Mouse (Mus musculus) liver, embryonic 13.5 days (tissue): ENCODE data around the gene Iqschfp. TPM values are rescaled to one million over a fixed set of nuclear protein-coding genes. Genes with fewer than 3 reads are reported as not detected.

Source experiments
- ATAC-seq: fragments of 200-750 bp; cut with Nextera tagmentation; 2 replicates; pipeline ENCODE4 v1.8.0; 2017; ENCODE audit warnings: low read depth, mild to moderate bottlenecking, moderate number of reproducible peaks, moderate library complexity
- DNase-seq: peaks from one replicate; pipeline ENCODE4 v3.0.0; 2022
- H3K27ac ChIP-seq: fragments of 300-500 bp; sonication (generic); 2 replicates; pipeline ENCODE4 v1.5.1; 2015; ENCODE audit warnings: moderate library complexity, mild to moderate bottlenecking, inconsistent platforms
- H3K27me3 ChIP-seq: fragments of 300-500 bp; sonication (generic); 2 replicates; pipeline ENCODE4 v1.6.1; 2015; ENCODE audit warnings: mild to moderate bottlenecking, inconsistent platforms
- H3K36me3 ChIP-seq: fragments of 300-500 bp; sonication (generic); 2 replicates; pipeline ENCODE4 v1.6.1; 2015; ENCODE audit warnings: mild to moderate bottlenecking, inconsistent platforms
- H3K4me1 ChIP-seq: fragments of 300-500 bp; sonication (generic); replicated peaks from 2 replicates; pipeline ENCODE4 v1.6.1; 2015; ENCODE audit warnings: inconsistent platforms
- H3K4me2 ChIP-seq: fragments of 300-500 bp; sonication (generic); 2 replicates; pipeline ENCODE4 v1.6.1; 2015; ENCODE audit warnings: inconsistent platforms, mild to moderate bottlenecking, moderate library complexity
- H3K4me3 ChIP-seq: fragments of 300-500 bp; sonication (generic); replicated peaks from 2 replicates; pipeline ENCODE4 v1.5.1; 2015; ENCODE audit warnings: mild to moderate bottlenecking, inconsistent platforms
- H3K9ac ChIP-seq: fragments of 300-500 bp; sonication (generic); 2 replicates; pipeline ENCODE4 v1.6.1; 2015; ENCODE audit warnings: mild to moderate bottlenecking, inconsistent platforms
- H3K9me3 ChIP-seq: fragments of 300-500 bp; sonication (generic); replicated peaks from 2 replicates; pipeline ENCODE4 v1.6.1; 2016; ENCODE audit warnings: inconsistent platforms
- WGBS: fragments of 180-500 bp; shearing (Covaris S2); methylation state at CpG from one replicate; pipeline ENCODE4 v1.1.7; 2015; ENCODE audit not compliant: insufficient replicate concordance; 5-methylcytosine and 5-hydroxymethylcytosine counted together
- polyA plus RNA-seq: library from polyadenylated mRNA; unstranded; fragments of >200 nt; fragmentation: Nextera tagmentation; extraction: Ambion mirVana; gene quantifications from 2 replicates; pipeline ENCODE4 v1.2.1, GENCODE M21; 2015

Gene Iqschfp
- polyA plus RNA-seq, 1 experiment from 2014 or later = not detected

GRCm38 (mm10) chr3:68517236-68517635 lies 625.2 kb downstream of the Iqschfp start:
- no peaks in the 10 kb centered on the region for H3K27me3 ChIP-seq
- H3K4me3 ChIP-seq = no peak overlapping the region
- H3K4me2 ChIP-seq = no peak overlapping the region
- peaks cover 5% of the 10 kb centered on the region for H3K4me1 ChIP-seq
- ATAC-seq = no peak
- H3K36me3 ChIP-seq = no peaks in the 10 kb centered on the region
- no peak overlapping the region for H3K9ac ChIP-seq
- H3K27ac ChIP-seq = no peak overlapping the region
- DNase-seq = no peak
- H3K9me3 ChIP-seq = no peaks in the 10 kb centered on the region
- WGBS = 68% methylated on average over 7 of the region's 7 CpGs

GRCm38 (mm10) chr3:68518041-68518440 lies 626.0 kb downstream of the Iqschfp start:
- Histone ChIP-seq H3K27ac (no peak overlapping the region), H3K27me3 (no peaks in the 10 kb centered on the region), H3K4me2 (no peak overlapping the region), H3K4me3 (no peak overlapping the region), H3K36me3 (no peaks in the 10 kb centered on the region), H3K9ac (no peak overlapping the region), H3K9me3 (no peaks in the 10 kb centered on the region), H3K4me1 (peaks cover 4% of the 10 kb centered on the region)
- DNase-seq (no peak), ATAC-seq (no peak)
- 75% methylated on average over 8 of the region's 8 CpGs for WGBS

DNA sequence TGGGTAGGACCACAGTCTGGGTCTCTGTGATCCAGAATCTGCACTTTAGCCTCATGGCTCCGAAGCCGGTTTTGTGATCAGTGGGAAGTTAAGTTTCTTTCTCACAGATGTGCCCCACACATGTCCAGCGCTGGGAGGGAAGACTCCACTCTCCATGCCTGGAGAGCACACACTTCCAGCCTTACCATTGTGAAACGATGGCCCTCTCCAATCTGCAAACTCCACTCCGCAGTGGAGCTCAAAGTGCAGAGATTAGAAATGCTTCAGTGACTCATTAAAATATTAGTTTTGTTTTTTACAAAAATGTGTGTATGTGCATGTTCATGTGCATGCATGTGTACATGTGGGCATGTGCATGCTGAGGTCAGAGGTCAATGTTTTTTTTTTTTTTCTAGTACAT lies 626.6 kb downstream of the Iqschfp start:
- H3K9ac ChIP-seq = no peak overlapping the region
- ATAC-seq (no peak), DNase-seq (no peak)
- no peak overlapping the region for H3K27ac ChIP-seq
- 85% methylated on average over 5 of the region's 5 CpGs for WGBS
- H3K4me2 ChIP-seq = no peak overlapping the region
- peaks cover 4% of the 10 kb centered on the region for H3K4me1 ChIP-seq
- no peak overlapping the region for H3K4me3 ChIP-seq
- H3K9me3 ChIP-seq = no peaks in the 10 kb centered on the region
- H3K27me3 ChIP-seq = no peaks in the 10 kb centered on the region
- H3K36me3 ChIP-seq = no peaks in the 10 kb centered on the region

GRCm38 (mm10) chr3:68525361-68525878 lies 633.4 kb downstream of the Iqschfp start:
- H3K4me2 ChIP-seq = no peak overlapping the region
- H3K9me3 ChIP-seq = no peaks in the 10 kb centered on the region
- DNase-seq = no peak
- H3K4me1 ChIP-seq = no peaks in the 10 kb centered on the region
- WGBS = 74% methylated on average over 10 of the region's 10 CpGs
- no peak overlapping the region for H3K9ac ChIP-seq
- H3K36me3 ChIP-seq = no peaks in the 10 kb centered on the region
- H3K27ac ChIP-seq = no peak overlapping the region
- no peaks in the 10 kb centered on the region for H3K27me3 ChIP-seq
- H3K4me3 ChIP-seq = no peak overlapping the region
- no peak for ATAC-seq

DNA sequence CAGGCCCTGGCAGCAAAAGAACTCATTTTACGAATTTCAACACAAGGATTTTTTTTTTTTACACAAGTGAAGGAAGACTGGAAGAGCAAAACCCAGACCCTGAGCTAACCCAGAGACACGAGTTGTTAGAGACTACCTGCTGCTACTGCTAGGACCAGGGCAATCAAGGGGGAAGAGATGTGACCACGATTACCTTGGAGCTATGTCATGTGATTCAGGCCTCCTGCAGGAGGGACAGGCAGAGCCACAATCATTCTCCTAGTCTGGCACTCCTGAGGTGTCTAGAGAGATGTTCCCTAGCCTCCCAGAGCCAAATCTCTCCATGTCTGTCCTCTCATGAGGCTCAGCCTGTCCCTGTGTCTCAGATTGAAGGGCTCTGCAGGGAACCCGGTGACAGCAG lies 634.4 kb downstream of the Iqschfp start:
- no peak overlapping the region for H3K9ac ChIP-seq
- no peak overlapping the region for H3K4me2 ChIP-seq
- no peaks in the 10 kb centered on the region for H3K27me3 ChIP-seq
- H3K4me1 ChIP-seq = no peaks in the 10 kb centered on the region
- ATAC-seq = no peak
- WGBS = 45% methylated on average over 4 of the region's 4 CpGs
- no peaks in the 10 kb centered on the region for H3K9me3 ChIP-seq
- H3K27ac ChIP-seq = no peak overlapping the region
- no peak for DNase-seq
- no peaks in the 10 kb centered on the region for H3K36me3 ChIP-seq
- H3K4me3 ChIP-seq = no peak overlapping the region

DNA sequence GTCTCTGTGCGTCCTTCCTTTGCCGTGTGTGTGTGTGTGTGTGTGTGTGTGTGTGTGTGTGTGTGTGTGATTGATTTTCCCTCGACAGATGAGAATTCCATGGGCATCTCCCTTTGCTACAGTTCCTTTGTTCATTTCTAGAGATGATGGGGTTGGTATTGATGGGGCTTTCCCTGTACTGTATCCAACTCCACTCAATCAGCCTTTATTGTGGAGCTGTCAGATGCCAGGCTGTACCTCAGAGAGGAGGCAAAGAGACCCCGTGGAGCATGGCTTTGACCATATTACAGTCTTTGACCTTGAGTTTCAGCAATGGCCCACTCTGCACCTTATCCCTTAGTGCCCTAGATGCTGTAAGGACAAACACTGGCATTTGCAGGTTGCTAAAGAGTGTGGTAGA lies 635.1 kb downstream of the Iqschfp start:
- H3K9ac ChIP-seq = no peak overlapping the region
- ATAC-seq (no peak), DNase-seq (no peak)
- H3K36me3 ChIP-seq = no peaks in the 10 kb centered on the region
- no peak overlapping the region for H3K27ac ChIP-seq
- H3K4me1 ChIP-seq = no peaks in the 10 kb centered on the region
- 73% methylated on average over 3 of the region's 4 CpGs for WGBS
- H3K27me3 ChIP-seq = no peaks in the 10 kb centered on the region
- no peaks in the 10 kb centered on the region for H3K9me3 ChIP-seq
- H3K4me2 ChIP-seq = no peak overlapping the region
- no peak overlapping the region for H3K4me3 ChIP-seq

DNA sequence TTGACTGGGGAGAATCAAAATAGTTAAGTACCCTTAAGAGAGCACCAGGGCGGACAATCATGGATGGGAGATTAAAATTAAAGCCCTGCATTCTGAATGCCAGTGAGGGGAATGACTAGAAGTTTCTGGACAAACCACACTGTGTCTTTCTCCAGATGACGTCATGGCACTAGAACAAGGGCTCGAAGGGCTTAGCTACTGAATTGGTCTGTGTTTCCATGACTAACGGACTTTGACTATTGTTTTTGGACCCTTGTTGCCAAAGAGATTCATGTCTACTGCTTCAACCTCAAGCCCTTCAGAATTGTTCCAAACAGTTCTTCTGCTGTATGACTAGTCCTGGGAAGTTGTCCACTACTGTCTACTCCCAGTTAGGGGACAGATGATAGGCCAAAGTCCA lies 639.9 kb downstream of the Iqschfp start:
- Histone ChIP-seq H3K4me3 (no peak overlapping the region), H3K27ac (no peak overlapping the region), H3K4me1 (no peaks in the 10 kb centered on the region), H3K4me2 (no peak overlapping the region), H3K9me3 (no peaks in the 10 kb centered on the region), H3K36me3 (no peaks in the 10 kb centered on the region), H3K27me3 (no peaks in the 10 kb centered on the region), H3K9ac (no peak overlapping the region)
- ATAC-seq (no peak), DNase-seq (no peak)
- WGBS = 73% methylated on average over 4 of the region's 4 CpGs

DNA sequence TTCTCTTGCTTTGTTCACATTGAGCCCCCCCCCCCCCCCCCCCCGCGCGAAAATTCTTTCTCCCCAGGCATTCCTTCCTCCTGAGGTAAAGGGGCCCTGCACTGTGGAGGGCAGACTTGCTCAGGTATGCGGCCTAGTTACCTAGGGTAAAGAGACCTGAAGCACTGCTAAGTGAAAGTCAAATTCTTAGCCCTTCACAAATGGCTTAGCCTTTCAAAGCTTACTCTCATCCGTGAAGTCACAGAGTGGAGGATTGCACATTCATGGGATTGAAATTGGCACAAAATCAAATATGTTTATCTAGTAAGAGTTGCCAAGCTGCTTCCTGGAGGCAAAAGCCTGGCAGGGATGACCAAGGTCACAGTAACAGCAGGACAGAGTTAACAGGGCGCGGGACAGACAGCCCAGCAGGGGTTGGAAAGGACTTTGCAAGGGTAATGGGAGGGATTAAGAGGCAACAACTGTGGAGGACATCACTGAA lies 642.6 kb downstream of the Iqschfp start:
- Histone ChIP-seq H3K36me3 (no peaks in the 10 kb centered on the region), H3K27me3 (no peaks in the 10 kb centered on the region), H3K9ac (no peak overlapping the region), H3K4me2 (no peak overlapping the region), H3K9me3 (no peaks in the 10 kb centered on the region), H3K4me3 (no peak overlapping the region), H3K4me1 (no peaks in the 10 kb centered on the region), H3K27ac (no peak overlapping the region)
- ATAC-seq = no peak
- WGBS = 63% methylated on average over 4 of the region's 7 CpGs
- DNase-seq = no peak

GRCm38 (mm10) chr3:68535160-68535728 lies 643.2 kb downstream of the Iqschfp start:
- Histone ChIP-seq H3K9ac (no peak overlapping the region), H3K27me3 (no peaks in the 10 kb centered on the region), H3K36me3 (no peaks in the 10 kb centered on the region), H3K4me3 (no peak overlapping the region), H3K4me2 (no peak overlapping the region), H3K4me1 (no peaks in the 10 kb centered on the region), H3K27ac (no peak overlapping the region), H3K9me3 (no peaks in the 10 kb centered on the region)
- DNase-seq (no peak), ATAC-seq (no peak)
- 66% methylated on average over 7 of the region's 7 CpGs for WGBS

DNA sequence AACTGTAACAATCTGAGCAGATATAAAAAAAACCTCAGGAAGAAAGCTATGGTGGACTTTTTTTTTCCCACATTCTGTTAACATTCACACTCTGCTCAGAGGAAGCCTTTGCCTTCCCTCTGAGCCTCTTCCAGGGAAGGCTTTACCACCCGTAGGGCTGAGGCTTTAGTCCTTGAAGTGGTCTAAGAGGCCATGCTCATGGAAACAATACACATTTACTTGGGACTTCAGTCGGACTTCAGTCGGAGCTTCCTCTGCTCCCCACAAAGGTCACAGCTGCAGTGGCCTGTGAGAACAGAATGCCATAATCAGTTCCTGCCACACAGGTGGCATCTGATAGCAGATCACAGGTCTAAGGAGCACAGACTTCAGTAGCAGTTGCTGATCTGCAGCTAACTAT lies 644.0 kb downstream of the Iqschfp start:
- Histone ChIP-seq H3K9me3 (no peaks in the 10 kb centered on the region), H3K4me1 (peaks cover under 1% of the 10 kb centered on the region; the same call in 1 of the 2 replicates), H3K27ac (no peak overlapping the region), H3K4me2 (no peak overlapping the region), H3K27me3 (no peaks in the 10 kb centered on the region), H3K4me3 (no peak overlapping the region), H3K36me3 (no peaks in the 10 kb centered on the region), H3K9ac (no peak overlapping the region)
- ATAC-seq (no peak), DNase-seq (no peak)
- 53% methylated on average over 3 of the region's 3 CpGs for WGBS

- Histone ChIP-seq H3K4me1 (peaks cover 17% of the 10 kb centered on the region), H3K9ac (no peak overlapping the region), H3K4me2 (no peak overlapping the region), H3K36me3 (no peaks in the 10 kb centered on the region), H3K27ac (no peak overlapping the region), H3K9me3 (no peaks in the 10 kb centered on the region), H3K4me3 (no peak overlapping the region), H3K27me3 (no peaks in the 10 kb centered on the region)
- ATAC-seq = peak; percentile 66; the same call in 1 of the 2 replicates
- DNase-seq = no peak
- WGBS = 32% methylated on average over 8 of the region's 8 CpGs
Observed at GRCm38 (mm10) chr3:68541688-68542087, 649.7 kb downstream of the Iqschfp start.

DNA sequence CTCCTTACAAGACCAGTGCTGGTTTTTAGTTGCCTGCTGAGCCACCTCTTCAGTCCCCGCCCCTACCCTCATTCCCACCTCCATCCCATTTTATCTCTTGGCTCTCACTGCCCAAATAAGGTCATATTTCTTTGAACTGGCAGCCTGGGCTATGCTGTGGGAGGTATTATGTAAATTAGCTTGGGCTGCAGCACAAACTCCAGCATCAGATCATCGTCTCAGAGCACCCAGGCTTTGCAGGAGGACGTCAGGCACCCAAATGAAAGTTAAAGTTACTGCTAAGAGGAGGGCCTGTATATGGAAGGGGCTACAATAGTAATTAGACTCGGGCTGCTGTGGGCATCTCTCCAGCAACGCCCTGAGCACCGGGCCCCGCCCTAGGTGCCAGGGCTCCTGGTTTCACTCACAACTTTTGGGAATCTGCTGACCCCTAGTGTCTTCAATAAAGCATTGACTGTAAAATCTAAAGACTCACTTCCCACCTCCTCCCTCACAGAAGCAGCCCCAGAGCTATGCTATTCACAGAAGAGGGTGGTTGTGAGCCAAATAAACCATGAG lies 651.0 kb downstream of the Iqschfp start:
- WGBS = 6% methylated on average over 7 of the region's 7 CpGs
- H3K27ac ChIP-seq = no peak overlapping the region
- no peaks in the 10 kb centered on the region for H3K27me3 ChIP-seq
- no peaks in the 10 kb centered on the region for H3K36me3 ChIP-seq
- H3K9ac ChIP-seq = no peak overlapping the region
- H3K4me1 ChIP-seq = peaks cover 17% of the 10 kb centered on the region
- peak; percentile 23 for DNase-seq
- peak overlapping the region; percentile 22; the same call in 1 of the 2 replicates for H3K4me3 ChIP-seq
- H3K4me2 ChIP-seq = peak overlapping the region; percentile 47
- H3K9me3 ChIP-seq = no peaks in the 10 kb centered on the region
- ATAC-seq = peak; percentile 84
